Mouse (Mus musculus) hindbrain, embryonic 14.5 days (tissue): ENCODE measurements around the gene Tec. TPM values are rescaled to one million over a fixed set of nuclear protein-coding genes. Genes with fewer than 3 reads are reported as not detected.

ENCODE experiments used
- ATAC-seq: fragments of 200-750 bp; cut with Nextera tagmentation; 2 replicates; pipeline ENCODE4 v1.8.0; 2017; ENCODE audit warnings: moderate number of reproducible peaks, mild to moderate bottlenecking, moderate TSS enrichment, moderate library complexity; ENCODE audit not compliant: low FRiP score
- DNase-seq: peaks from one replicate; pipeline ENCODE4 v3.0.0-alpha.2; 2015; ENCODE audit warnings: low spot score
- H3K27ac ChIP-seq: fragments of 300-500 bp; sonication (generic); 2 replicates; pipeline ENCODE4 v1.5.1; 2014; ENCODE audit warnings: mild to moderate bottlenecking, moderate library complexity
- H3K27me3 ChIP-seq: fragments of 300-500 bp; sonication (generic); 2 replicates; pipeline ENCODE4 v1.6.1; 2014; ENCODE audit warnings: mild to moderate bottlenecking, low read length, mixed read lengths; ENCODE audit not compliant: control insufficient read depth, insufficient read depth
- H3K36me3 ChIP-seq: fragments of 300-500 bp; sonication (generic); replicated peaks from 2 replicates; pipeline ENCODE4 v1.6.1; 2014; ENCODE audit not compliant: control insufficient read depth, insufficient read depth
- H3K4me1 ChIP-seq: fragments of 300-500 bp; sonication (generic); replicated peaks from 2 replicates; pipeline ENCODE4 v1.6.1; 2014; ENCODE audit warnings: antibody characterized with exemption, low read length, mixed read lengths; ENCODE audit not compliant: control insufficient read depth, insufficient read depth
- H3K4me2 ChIP-seq: fragments of 300-500 bp; sonication (generic); replicated peaks from 2 replicates; pipeline ENCODE4 v1.6.1; 2014; ENCODE audit warnings: mild to moderate bottlenecking, moderate library complexity
- H3K4me3 ChIP-seq: fragments of 300-500 bp; sonication (generic); replicated peaks from 2 replicates; pipeline ENCODE4 v1.5.1; 2014; ENCODE audit warnings: mild to moderate bottlenecking, low read length
- H3K9ac ChIP-seq: fragments of 300-500 bp; sonication (generic); 2 replicates; pipeline ENCODE4 v1.6.1; 2014
- H3K9me3 ChIP-seq: fragments of 300-500 bp; sonication (generic); 2 replicates; pipeline ENCODE4 v1.6.1; 2016; ENCODE audit warnings: low read length; ENCODE audit not compliant: control insufficient read depth
- WGBS: fragments of 180-500 bp; shearing (Covaris S2); extraction: QIAGEN DNeasy Blood & Tissue Kit; methylation state at CpG from one replicate; pipeline ENCODE4 v1.1.7; 2014; 5-methylcytosine and 5-hydroxymethylcytosine counted together
- polyA plus RNA-seq: library from polyadenylated mRNA; unstranded; fragments of >200 nt; fragmentation: Nextera tagmentation; extraction: Ambion mirVana; gene quantifications from 2 replicates; pipeline ENCODE4 v1.2.1, GENCODE M21; 2014

The Tec gene
- polyA plus RNA-seq, 1 experiment from 2014 or later: 7.6 TPM

DNA sequence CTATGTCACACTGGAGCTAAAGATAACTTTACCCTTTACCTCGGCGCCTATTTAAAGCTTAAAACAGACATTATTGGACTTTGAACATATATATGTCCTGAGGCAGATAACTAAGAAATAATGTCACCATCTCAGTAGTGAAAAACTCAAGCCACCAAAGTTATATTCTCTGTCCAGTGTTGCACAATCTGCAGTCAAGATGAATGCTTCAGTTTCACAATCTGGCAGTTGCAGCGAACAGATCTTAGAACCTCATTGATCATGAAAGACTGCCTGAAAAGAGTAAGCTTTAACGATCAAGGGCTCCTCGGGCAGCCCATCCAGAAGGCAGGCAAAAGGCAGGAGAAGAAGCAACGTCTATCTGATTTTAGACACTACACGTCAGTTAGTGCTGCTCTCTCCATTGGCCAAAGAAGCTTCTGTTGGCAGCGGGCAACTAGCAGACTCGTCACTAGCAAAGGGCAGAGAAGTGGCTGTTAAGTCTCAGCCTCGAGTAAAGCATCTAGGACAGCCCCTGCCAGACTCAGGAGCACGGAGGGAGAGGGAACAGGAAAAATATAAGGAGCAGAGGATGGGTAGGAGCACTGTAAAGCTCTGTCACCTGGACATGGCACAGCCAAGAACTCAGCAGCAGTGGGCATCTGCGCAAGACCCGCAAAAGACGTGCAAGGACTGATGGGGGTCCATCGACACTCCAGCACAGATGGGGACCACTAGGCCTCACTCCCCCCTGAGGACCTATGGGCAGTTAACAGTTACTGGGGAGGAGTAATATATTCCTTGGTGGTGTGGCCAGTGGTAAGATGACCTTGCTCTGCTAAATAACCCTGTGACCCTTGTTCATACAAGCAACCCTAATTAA lies 35.1 kb downstream of the Tec start:
- no peak overlapping the region for H3K4me2 ChIP-seq
- no peak overlapping the region for H3K4me3 ChIP-seq
- DNase-seq: no peak
- no peak overlapping the region for H3K27ac ChIP-seq
- WGBS: 85% methylated on average over 15 of the region's 15 CpGs
- no peaks in the 10 kb centered on the region for H3K27me3 ChIP-seq
- H3K4me1 ChIP-seq: no peaks in the 10 kb centered on the region
- H3K36me3 ChIP-seq: no peaks in the 10 kb centered on the region
- peaks cover 4% of the 10 kb centered on the region; the same call in 1 of the 2 replicates for H3K9me3 ChIP-seq
- H3K9ac ChIP-seq: no peak overlapping the region
- ATAC-seq: no peak

DNA sequence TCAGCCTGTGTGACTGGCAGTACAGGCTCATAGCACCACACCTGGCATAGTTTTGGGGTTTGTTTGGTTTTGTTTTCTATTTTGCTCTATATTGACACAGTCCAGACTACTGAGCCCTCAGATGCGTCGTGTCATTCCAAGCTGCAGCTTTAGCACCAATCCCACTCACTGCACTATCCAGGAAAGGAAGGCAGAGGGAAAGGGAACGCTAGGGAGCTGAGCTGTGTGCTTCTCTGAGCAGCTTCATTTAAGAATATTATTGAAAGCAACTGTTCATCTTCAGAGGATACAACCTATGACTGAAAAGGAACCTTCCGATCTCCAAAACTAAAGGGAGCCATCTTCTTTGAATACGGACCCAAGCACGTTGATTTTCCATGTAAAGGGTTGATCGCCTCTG lies 36.1 kb downstream of the Tec start:
- H3K4me2 ChIP-seq: no peak overlapping the region
- WGBS: 94% methylated on average over 7 of the region's 7 CpGs
- H3K27me3 ChIP-seq: no peaks in the 10 kb centered on the region
- no peak for ATAC-seq
- H3K9me3 ChIP-seq: peaks cover 3% of the 10 kb centered on the region; the same call in 1 of the 2 replicates
- no peaks in the 10 kb centered on the region for H3K36me3 ChIP-seq
- no peak for DNase-seq
- H3K27ac ChIP-seq: no peak overlapping the region
- no peak overlapping the region for H3K4me3 ChIP-seq
- H3K9ac ChIP-seq: no peak overlapping the region
- no peaks in the 10 kb centered on the region for H3K4me1 ChIP-seq

DNA sequence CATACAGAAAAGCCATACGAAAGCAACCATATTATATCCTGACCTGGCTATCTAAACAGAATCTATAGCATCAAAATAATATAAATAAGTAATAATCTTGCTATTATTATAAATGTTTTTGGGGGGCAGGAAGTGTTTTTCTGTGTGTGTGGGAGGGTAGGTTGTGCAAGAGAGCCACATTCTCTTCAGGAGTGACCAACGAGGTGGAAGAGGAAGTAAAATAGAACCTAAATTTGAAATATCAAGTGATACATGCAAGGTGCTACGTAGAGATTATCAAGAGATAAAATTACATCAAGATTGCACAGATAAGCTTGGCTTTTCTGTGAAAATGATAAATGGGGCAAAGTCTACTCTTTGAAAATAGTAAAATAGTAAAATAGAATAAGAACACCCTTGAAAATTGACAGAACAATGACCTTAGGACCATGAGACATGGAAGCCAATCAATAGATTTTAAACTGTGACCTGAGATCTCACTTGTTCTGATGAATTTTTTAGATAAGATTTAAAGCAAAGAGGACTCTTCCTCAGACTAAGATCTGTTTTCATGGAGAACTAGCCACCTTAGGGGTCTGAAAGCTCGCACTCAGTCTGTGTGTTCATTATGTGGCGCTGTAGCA lies 37.2 kb downstream of the Tec start:
- Histone ChIP-seq H3K4me3 (no peak overlapping the region), H3K36me3 (no peaks in the 10 kb centered on the region), H3K9me3 (no peaks in the 10 kb centered on the region), H3K27me3 (no peaks in the 10 kb centered on the region), H3K9ac (no peak overlapping the region), H3K4me2 (no peak overlapping the region), H3K4me1 (no peaks in the 10 kb centered on the region), H3K27ac (no peak overlapping the region)
- WGBS: 95% methylated on average over 5 of the region's 5 CpGs
- ATAC-seq (no peak), DNase-seq (no peak)

DNA sequence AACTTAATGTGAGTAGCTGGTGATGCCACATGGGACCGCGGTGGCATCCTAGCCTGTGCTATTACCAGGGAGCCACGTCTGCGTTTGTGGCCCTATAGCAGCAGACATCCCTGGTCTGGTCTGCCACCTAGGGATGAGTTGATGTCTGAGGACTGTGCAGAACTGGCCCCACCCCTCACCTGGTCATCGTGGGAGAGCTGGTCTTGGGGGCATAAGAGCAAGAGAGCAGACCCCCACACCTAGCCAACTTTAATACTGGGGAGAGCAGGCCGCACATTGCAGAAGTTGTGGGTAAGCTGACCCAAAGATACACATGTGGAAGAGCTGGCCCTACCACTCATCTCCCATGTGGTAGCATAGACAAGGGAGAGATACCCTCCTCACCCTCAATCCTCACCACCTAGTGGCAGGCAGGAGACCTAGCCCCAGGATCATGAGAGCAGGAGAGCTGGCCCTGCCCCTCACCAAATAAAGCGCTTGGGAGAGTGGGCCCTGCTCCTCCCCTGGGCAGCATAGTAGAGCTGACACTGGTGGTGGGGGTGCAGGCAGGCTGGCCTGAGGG lies 38.7 kb downstream of the Tec start:
- Histone ChIP-seq H3K4me2 (no peak overlapping the region), H3K27me3 (no peaks in the 10 kb centered on the region), H3K4me3 (no peak overlapping the region), H3K9ac (no peak overlapping the region), H3K36me3 (no peaks in the 10 kb centered on the region), H3K9me3 (no peaks in the 10 kb centered on the region), H3K27ac (no peak overlapping the region), H3K4me1 (no peaks in the 10 kb centered on the region)
- ATAC-seq (no peak), DNase-seq (no peak)
- 87% methylated on average over 7 of the region's 7 CpGs for WGBS

DNA sequence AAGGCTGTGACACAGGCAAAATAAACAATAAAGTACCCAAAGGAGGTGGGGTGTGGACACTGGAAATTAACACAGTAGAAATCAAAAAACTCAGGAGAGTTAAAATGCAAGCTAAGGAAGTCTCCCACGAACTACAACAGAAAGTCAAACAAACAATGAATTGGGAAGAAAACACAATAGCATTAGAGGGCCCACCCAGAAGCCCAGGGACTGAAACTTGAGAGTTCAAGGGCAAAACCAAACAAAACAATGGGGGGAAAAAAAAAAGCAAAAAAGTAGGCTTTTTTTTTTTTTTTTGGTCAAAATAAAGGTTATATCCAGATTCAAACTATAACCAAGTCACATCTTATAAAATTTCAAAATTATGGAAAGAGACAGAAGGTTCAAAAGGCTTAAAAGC lies 39.9 kb downstream of the Tec start:
- H3K27me3 ChIP-seq: no peaks in the 10 kb centered on the region
- H3K4me1 ChIP-seq: no peaks in the 10 kb centered on the region
- H3K27ac ChIP-seq: no peak overlapping the region
- H3K9ac ChIP-seq: no peak overlapping the region
- H3K4me2 ChIP-seq: no peak overlapping the region
- WGBS: 23% methylated on average over 1 of the region's 1 CpGs
- no peaks in the 10 kb centered on the region for H3K36me3 ChIP-seq
- DNase-seq (no peak), ATAC-seq (no peak)
- no peak overlapping the region for H3K4me3 ChIP-seq
- H3K9me3 ChIP-seq: no peaks in the 10 kb centered on the region

DNA sequence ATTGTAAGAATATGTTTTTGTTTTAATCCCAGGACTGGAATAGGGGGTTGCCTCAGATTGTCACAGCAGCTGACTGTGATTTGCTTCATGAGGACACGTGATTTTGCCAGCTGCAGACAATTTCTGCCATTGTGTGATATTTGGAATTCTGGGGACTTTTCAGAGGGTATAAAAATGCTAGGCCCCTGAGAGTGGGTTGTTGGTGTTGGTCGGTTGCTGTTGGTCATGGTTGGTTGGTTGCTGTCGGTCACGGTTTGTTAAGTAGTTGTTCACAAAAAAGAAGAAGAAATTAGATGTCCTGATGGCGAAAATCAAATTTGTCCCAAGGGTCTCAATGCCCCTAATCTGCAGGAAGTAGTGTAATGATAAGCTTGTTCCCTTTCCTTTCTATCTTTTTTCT lies 40.8 kb downstream of the Tec start:
- Histone ChIP-seq H3K4me1 (no peaks in the 10 kb centered on the region), H3K9ac (no peak overlapping the region), H3K4me2 (no peak overlapping the region), H3K27me3 (no peaks in the 10 kb centered on the region), H3K4me3 (no peak overlapping the region), H3K9me3 (no peaks in the 10 kb centered on the region), H3K27ac (no peak overlapping the region), H3K36me3 (no peaks in the 10 kb centered on the region; the same call in 1 of the 2 replicates)
- ATAC-seq (no peak), DNase-seq (no peak)
- WGBS: 54% methylated on average over 5 of the region's 5 CpGs

DNA sequence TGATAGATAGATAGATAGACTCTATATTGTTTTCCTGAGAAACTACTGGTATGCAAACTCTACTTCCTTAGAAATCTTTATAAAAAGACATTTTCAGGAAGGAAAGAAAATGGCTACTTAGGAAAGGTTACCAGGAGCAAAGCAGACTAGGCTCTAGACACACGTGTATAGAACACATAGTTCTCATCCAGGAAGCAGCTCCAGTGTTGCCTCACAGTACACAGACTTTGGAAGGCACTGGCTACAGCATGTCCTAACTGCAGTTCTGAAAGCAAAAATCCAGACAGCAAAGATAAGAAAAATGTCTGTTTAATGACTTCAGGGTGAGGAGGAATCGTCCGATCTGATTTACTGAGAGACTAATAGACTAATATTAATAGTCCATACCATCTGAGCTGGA lies 41.8 kb downstream of the Tec start:
- Histone ChIP-seq H3K4me1 (no peaks in the 10 kb centered on the region), H3K4me3 (no peak overlapping the region), H3K27me3 (no peaks in the 10 kb centered on the region), H3K36me3 (no peaks in the 10 kb centered on the region; the same call in 1 of the 2 replicates), H3K9ac (no peak overlapping the region), H3K27ac (no peak overlapping the region), H3K4me2 (no peak overlapping the region), H3K9me3 (no peaks in the 10 kb centered on the region)
- WGBS: 83% methylated on average over 3 of the region's 3 CpGs
- no peak for DNase-seq
- no peak for ATAC-seq

DNA sequence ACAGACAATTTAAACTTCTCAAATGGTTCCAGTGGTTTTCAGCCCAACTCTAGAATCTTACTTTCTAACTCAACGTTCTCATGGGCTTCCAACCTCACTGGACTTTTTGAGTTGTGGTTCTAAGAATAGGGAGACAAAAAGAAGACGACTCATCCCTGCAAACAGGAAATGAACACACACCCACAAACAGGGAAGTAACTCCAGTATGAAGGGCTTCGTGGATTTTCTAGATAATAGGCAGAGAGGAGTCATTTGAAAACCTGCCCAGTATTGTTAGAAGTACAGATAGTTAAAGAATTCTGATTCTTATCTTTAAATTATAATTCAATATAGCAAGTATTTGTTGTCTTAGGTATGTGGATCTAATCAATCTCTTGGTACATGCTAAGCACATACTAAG lies 47.6 kb downstream of the Tec start:
- Histone ChIP-seq H3K9me3 (no peaks in the 10 kb centered on the region), H3K4me1 (0 out of 2 replicates have a peak, but pooled peaks cover 4% of the 10 kb centered on the region)

DNA sequence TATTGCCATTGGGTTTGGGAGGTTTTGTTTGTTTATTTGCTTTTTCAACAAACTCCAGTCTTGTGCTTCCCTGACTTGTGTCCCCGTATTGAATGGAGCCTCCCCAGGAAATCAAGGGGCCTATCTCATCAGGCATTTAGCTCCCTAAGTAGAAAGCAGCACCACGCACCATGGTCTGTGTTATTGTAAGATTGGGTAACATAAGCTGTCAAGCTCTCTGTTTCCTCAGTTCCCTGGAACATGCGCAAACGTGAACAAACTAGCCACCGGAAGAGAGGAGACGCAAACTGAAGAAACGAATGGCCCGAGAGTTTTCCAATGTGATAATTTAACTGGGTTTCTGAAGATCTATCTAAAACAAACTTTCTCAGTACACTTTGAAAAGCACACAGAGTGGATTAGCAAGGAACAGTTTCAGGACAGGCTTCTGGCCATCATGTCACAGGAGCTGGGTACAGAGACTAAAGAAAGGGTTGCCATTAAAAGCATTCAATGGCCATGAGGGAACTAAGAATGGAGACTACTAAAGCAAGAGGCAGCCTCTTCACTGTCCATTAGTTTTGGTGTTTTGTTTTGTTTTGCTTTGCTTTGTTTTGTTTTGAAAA lies 48.1 kb downstream of the Tec start:
- Histone ChIP-seq H3K36me3 (no peaks in the 10 kb centered on the region; the same call in 1 of the 2 replicates), H3K4me2 (no peak overlapping the region), H3K27me3 (no peaks in the 10 kb centered on the region), H3K4me1 (0 out of 2 replicates have a peak, but pooled peaks cover 4% of the 10 kb centered on the region), H3K9me3 (no peaks in the 10 kb centered on the region), H3K27ac (no peak overlapping the region), H3K4me3 (no peak overlapping the region), H3K9ac (no peak overlapping the region)
- DNase-seq (no peak), ATAC-seq (no peak)
- WGBS: 88% methylated on average over 8 of the region's 8 CpGs

More for the DNA sequence above, 47.6 kb downstream of the Tec start:
- ATAC-seq (no peak), DNase-seq (no peak)
- H3K9ac ChIP-seq: no peak overlapping the region
- no peak overlapping the region for H3K4me3 ChIP-seq
- H3K27ac ChIP-seq: no peak overlapping the region
- H3K4me2 ChIP-seq: no peak overlapping the region
- no peaks in the 10 kb centered on the region for H3K27me3 ChIP-seq
- WGBS: 71% methylated on average over 3 of the region's 3 CpGs
- H3K36me3 ChIP-seq: no peaks in the 10 kb centered on the region; the same call in 1 of the 2 replicates
